In genomic region chr13:99233333-99233732, GRCm38 (mm10) we compare ENCODE assay signal across 26 mouse cellular contexts. TPM values are rescaled to one million over a fixed set of nuclear protein-coding genes. Genes with fewer than 3 reads are reported as not detected.
DNase-seq lines count a peak whose midpoint lies in the region; ATAC-seq and TF ChIP-seq lines count a peak whose summit lies in the region.
"Had no signal": no experiment of that assay in that cellular context is flagged by ENCODE, and none has a peak within 500 bp of the region (broad histone marks: within the 10 kb centered on the region; RNA-seq: fewer than 3 reads in every experiment).

No protein-coding gene starts in this region.

- WGBS in embryonic facial prominence, embryonic 12.5 days: 53% methylated on average over 3 of the region's 3 CpGs
- WGBS in embryonic facial prominence, embryonic 10.5 days: 76% methylated on average over 3 of the region's 3 CpGs

- H3K27me3 ChIP-seq in embryonic facial prominence, embryonic 12.5 days: no peaks in the 10 kb centered on the region
- no peaks in the 10 kb centered on the region for H3K27me3 ChIP-seq in embryonic facial prominence, embryonic 10.5 days (replicated peaks; ENCODE audit: low read depth, poor library complexity, severe bottlenecking)
- H3K27me3 ChIP-seq: forebrain, embryonic 13.5 days; hindbrain, embryonic 13.5 days; limb, embryonic 12.5 days; liver, embryonic 13.5 days; midbrain, embryonic 13.5 days had no signal

- H3K9me3 ChIP-seq in embryonic facial prominence, embryonic 12.5 days: no peaks in the 10 kb centered on the region
- no peaks in the 10 kb centered on the region for H3K9me3 ChIP-seq in embryonic facial prominence, embryonic 10.5 days
- H3K9me3 ChIP-seq: forebrain, embryonic 13.5 days; hindbrain, embryonic 13.5 days; limb, embryonic 12.5 days; liver, embryonic 13.5 days; midbrain, embryonic 13.5 days had no signal

- intact Hi-C loops in heart, postnatal 36 days (cut with DNase I): loop anchor here (5.0 kb wide), 1 partner anchor 106 kb away; no protein-coding TSS in a partner anchor
- intact Hi-C loops in left cerebral cortex, adult 2 months (cut with DNase I): loop anchor here (5.0 kb wide), 1 partner anchor 56 kb away; no protein-coding TSS in a partner anchor
- intact Hi-C loops in left cerebral cortex, postnatal 10 days (cut with DNase I): no loop called here

- no peak overlapping the region for H3K4me2 ChIP-seq in embryonic facial prominence, embryonic 12.5 days (replicated peaks)
- H3K4me2 ChIP-seq: forebrain, embryonic 13.5 days; hindbrain, embryonic 13.5 days; limb, embryonic 12.5 days; liver, embryonic 13.5 days; lung, embryonic 14.5 days; midbrain, embryonic 13.5 days had no signal

- no peak for TF ChIP-seq CTCF in left cerebral cortex, adult 2 months (IDR thresholded peaks at IDR 0.05)

- no peak for ATAC-seq in embryonic facial prominence, embryonic 12.5 days (ENCODE audit: insufficient number of reproducible peaks, insufficient read depth, low FRiP score, low TSS enrichment)
- ATAC-seq: forebrain, embryonic 13.5 days; inflammation-experienced regulatory T-cells, adult 6 months; midbrain, embryonic 13.5 days had no signal

- H3K4me1 ChIP-seq in embryonic facial prominence, embryonic 12.5 days: peaks cover 3% of the 10 kb centered on the region; the same call in 1 of the 2 replicates
- H3K4me1 ChIP-seq in embryonic facial prominence, embryonic 10.5 days: peaks cover 21% of the 10 kb centered on the region
- H3K4me1 ChIP-seq in brown adipose tissue, adult 24 weeks (ENCODE audit: control insufficient read depth, insufficient read depth, insufficient read length, low read length): peaks cover 52% of the 10 kb centered on the region
- H3K4me1 ChIP-seq: forebrain, embryonic 13.5 days; megakaryocyte, embryonic 14.5 days had no signal

- 0 out of 2 replicates have a peak overlapping the region, but pooled peaks have one; percentile 7 for H3K27ac ChIP-seq in embryonic facial prominence, embryonic 12.5 days
- H3K27ac ChIP-seq in embryonic facial prominence, embryonic 10.5 days (replicated peaks): no peak overlapping the region
- peak overlapping the region; percentile 40; the same call in 1 of the 2 replicates for H3K27ac ChIP-seq in left cerebral cortex, adult 2 months
- H3K27ac ChIP-seq in brown adipose tissue, adult 24 weeks (replicated peaks; ENCODE audit: low read depth, low read length): peak overlapping the region; percentile 61
- H3K27ac ChIP-seq: forebrain, embryonic 13.5 days; hindbrain, embryonic 13.5 days; limb, embryonic 12.5 days; liver, embryonic 13.5 days; midbrain, embryonic 13.5 days had no signal

- H3K36me3 ChIP-seq in embryonic facial prominence, embryonic 12.5 days: no peaks in the 10 kb centered on the region
- H3K36me3 ChIP-seq in embryonic facial prominence, embryonic 10.5 days (replicated peaks): no peaks in the 10 kb centered on the region
- H3K36me3 ChIP-seq: hindbrain, embryonic 13.5 days; limb, embryonic 12.5 days; liver, embryonic 13.5 days; midbrain, embryonic 13.5 days had no signal

- no peak overlapping the region for H3K4me3 ChIP-seq in embryonic facial prominence, embryonic 12.5 days
- H3K4me3 ChIP-seq in embryonic facial prominence, embryonic 10.5 days: no peak overlapping the region
- no peak overlapping the region for H3K4me3 ChIP-seq in left cerebral cortex, adult 2 months
- no peak overlapping the region for H3K4me3 ChIP-seq in brown adipose tissue, adult 24 weeks (ENCODE audit: insufficient read depth, low read depth, low read length)
- H3K4me3 ChIP-seq: forebrain, embryonic 13.5 days; hindbrain, embryonic 13.5 days; limb, embryonic 12.5 days; liver, embryonic 13.5 days; megakaryocyte, embryonic 14.5 days; midbrain, embryonic 13.5 days had no signal

- no peak overlapping the region for H3K9ac ChIP-seq in embryonic facial prominence, embryonic 12.5 days
- H3K9ac ChIP-seq: forebrain, embryonic 13.5 days; hindbrain, embryonic 13.5 days; limb, embryonic 12.5 days; liver, embryonic 13.5 days; lung, embryonic 14.5 days; midbrain, embryonic 13.5 days had no signal

- no peak for DNase-seq in embryonic facial prominence, embryonic 10.5 days (ENCODE audit: low spot score)
- DNase-seq in heart, adult 9 months (ENCODE audit: low spot score in 2 of 2): peak; percentile 49 to 75
- no peak for DNase-seq in heart, postnatal 36 days
- no peak for DNase-seq in left cerebral cortex, adult 2 months (ENCODE audit: extremely low spot score in 1 of 2, low spot score in 2 of 2)
- no peak for DNase-seq in left cerebral cortex, postnatal 10 days (ENCODE audit: extremely low spot score in 1 of 2, low spot score in 2 of 2)
- DNase-seq in layer of hippocampus, adult 18-20 months (ENCODE audit: low spot score in 2 of 2): no peak
- DNase-seq: adrenal gland, postnatal 36 days; cerebellum, adult 11 months; cerebellum, adult 9-11 months; gastrocnemius, postnatal 10 days; kidney, adult 8-10 months; kidney, postnatal 10 days; liver, embryonic 13.5 days; lung, embryonic 14.5 days; retina, postnatal 1 day; right cerebral cortex, postnatal 25 days; thymus, postnatal 25 days had no signal

RNA-seq across cellular contexts. Expression of gene Zfp366, which starts 48.7 kb away (rescaled TPM):
- polyA plus RNA-seq in embryonic facial prominence, embryonic 12.5 days (2016; fragmentation: Nextera tagmentation; extraction: Ambion mirVana): 0.41 and 0.67 TPM in 2 replicates
- polyA plus RNA-seq in embryonic facial prominence, embryonic 10.5 days (2016; fragmentation: Nextera tagmentation; extraction: Ambion mirVana): 0.35 and 0.56 TPM in 2 replicates
- total RNA-seq in heart, postnatal 36 days (2021): 10 to 100 TPM in 1 of 2 experiments, 1 to 10 TPM in 1; 7.5 to 12.1 TPM
- 1 to 10 TPM; 3.1 to 4.1 TPM for total RNA-seq in left cerebral cortex, adult 2 months (2021)
- 1 to 10 TPM; 4.7 to 5.2 TPM for total RNA-seq in left cerebral cortex, postnatal 10 days (2021)
- polyA plus RNA-seq in brown adipose tissue, adult 24 weeks (2012; ENCODE audit: insufficient read depth, insufficient read length, missing spikeins): 2.8 and 6.6 TPM in 2 replicates
- 1 to 10 TPM; 3.6 to 3.8 TPM for total RNA-seq in layer of hippocampus, adult 18-20 months (2021)
- total RNA-seq: monocyte, adult 5-6 weeks had no signal

Comparison
In these comparisons a context has a peak if more than half of its experiments do, and no peak if none do; other contexts are left out.
1. DNase-seq: peak in heart, adult 9 months (2 of 2); none in embryonic facial prominence, embryonic 10.5 days (single experiment), heart, postnatal 36 days (0 of 2), left cerebral cortex, adult 2 months (0 of 2), left cerebral cortex, postnatal 10 days (0 of 2) and layer of hippocampus, adult 18-20 months (0 of 2).